Mouse (Mus musculus): ENCODE data around the gene Gng5. TPM values are rescaled to one million over a fixed set of nuclear protein-coding genes. Genes with fewer than 3 reads are reported as not detected.

Gene Gng5
- polyA plus RNA-seq, 1 experiment from 2014 or later: 1,550 TPM

Other genes with a start within 250 kb of the Gng5 start
- 29.7 and 32.1 TPM in 2 replicates for gene Ssx2ip, start 95.2 kb upstream of the Gng5 start, polyA plus RNA-seq (2014; fragmentation: Nextera tagmentation; extraction: Ambion mirVana)
- gene Ctbs, start 50.0 kb upstream of the Gng5 start, polyA plus RNA-seq (2014; fragmentation: Nextera tagmentation; extraction: Ambion mirVana): 10.8 and 12.5 TPM in 2 replicates
- 6.9 and 7.3 TPM in 2 replicates for gene Spata1, start 54 bp upstream of the Gng5 start, polyA plus RNA-seq (2014; fragmentation: Nextera tagmentation; extraction: Ambion mirVana)
- 47.2 and 49.8 TPM in 2 replicates for gene Rpf1, start 21.6 kb downstream of the Gng5 start, polyA plus RNA-seq (2014; fragmentation: Nextera tagmentation; extraction: Ambion mirVana)
- not detected in 2 replicates for gene Uox, start 70.6 kb downstream of the Gng5 start, polyA plus RNA-seq (2014; fragmentation: Nextera tagmentation; extraction: Ambion mirVana)
- not detected in 2 replicates for gene Dnase2b, start 115.8 kb downstream of the Gng5 start, polyA plus RNA-seq (2014; fragmentation: Nextera tagmentation; extraction: Ambion mirVana)
- gene 4930503B20Rik, start 151.5 kb downstream of the Gng5 start, polyA plus RNA-seq (2014; fragmentation: Nextera tagmentation; extraction: Ambion mirVana): not detected in 2 replicates
- gene Samd13, start 185.8 kb downstream of the Gng5 start, polyA plus RNA-seq (2014; fragmentation: Nextera tagmentation; extraction: Ambion mirVana): 1.2 and 1.7 TPM in 2 replicates